9 mouse cellular contexts compared by ENCODE assay signal in the genomic region with DNA sequence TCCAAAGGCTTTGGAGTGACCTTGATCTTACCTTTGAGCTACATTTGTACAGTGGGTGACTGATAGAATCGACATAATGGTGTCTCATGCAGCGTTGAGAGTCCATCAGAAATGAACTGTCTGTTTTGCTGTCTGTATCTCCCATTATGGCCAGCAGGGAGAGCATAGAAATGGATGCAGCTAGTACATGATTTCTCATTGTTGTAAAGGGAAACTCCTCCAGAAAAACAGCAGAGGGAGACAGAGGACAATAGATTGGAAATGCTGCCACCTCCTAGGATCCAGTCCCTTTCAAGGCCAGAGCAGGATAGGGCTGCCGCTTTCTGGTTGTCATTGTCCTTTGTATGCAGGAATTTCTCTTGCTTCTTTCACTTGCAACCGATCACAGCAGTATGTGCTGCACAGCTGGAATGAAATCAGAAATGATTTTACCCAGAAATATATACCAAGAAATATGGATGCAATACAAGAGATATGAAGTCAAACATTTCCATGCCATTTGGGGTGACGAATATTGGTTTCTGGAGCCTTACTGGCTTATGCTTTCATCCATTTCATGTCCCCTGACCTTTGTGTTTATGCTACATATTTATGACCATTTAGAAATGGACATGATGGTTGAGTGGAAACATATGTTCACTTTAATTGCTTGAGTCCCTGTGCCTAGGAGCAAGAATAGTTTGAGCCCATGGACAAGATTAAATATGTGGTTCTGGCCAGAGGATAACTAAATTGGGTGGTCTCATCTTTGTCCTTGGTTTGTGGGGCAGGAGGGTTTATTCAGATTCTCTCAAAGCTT. TPM values are rescaled to one million over a fixed set of nuclear protein-coding genes. Genes with fewer than 3 reads are reported as not detected.
DNase-seq lines count a peak whose midpoint lies in the region; ATAC-seq and TF ChIP-seq lines count a peak whose summit lies in the region.
"Had no signal": no experiment of that assay in that cellular context is flagged by ENCODE, and none has a peak within 500 bp of the region (broad histone marks: within the 10 kb centered on the region; RNA-seq: fewer than 3 reads in every experiment).

No protein-coding gene starts in this region.

- intact Hi-C loops in gastrocnemius, postnatal 14 days (cut with DNase I; ENCODE audit: low total_unique reads) = no loop called here

- no peak overlapping the region for H3K27ac ChIP-seq in liver, adult 2 months (replicated peaks; ENCODE audit: insufficient read depth, low read depth, low read length)
- H3K27ac ChIP-seq in liver, embryonic 11.5 days (ENCODE audit: low read depth, low read length) = no peak overlapping the region
- H3K27ac ChIP-seq in forebrain, embryonic 13.5 days = no peak overlapping the region

- TF ChIP-seq CTCF in liver, adult 2 months (IDR thresholded peaks at IDR 0.05; ENCODE audit: low read depth, low read length) = peak; percentile 64
- peak; percentile 56; the same call in 1 of the 2 replicates for TF ChIP-seq CTCF in brain, embryonic 14.5 days (IDR thresholded peaks at IDR 0.05; ENCODE audit: borderline replicate concordance, extremely low read depth, insufficient read depth, insufficient read length)

- WGBS in liver, adult 2 months = 27% methylated on average over 5 of the region's 5 CpGs
- 36% methylated on average over 5 of the region's 5 CpGs for WGBS in liver, embryonic 11.5 days
- 36% methylated on average over 5 of the region's 5 CpGs for WGBS in forebrain, embryonic 13.5 days

- no peak for ATAC-seq in liver, embryonic 11.5 days (replicated peaks; ENCODE audit: low FRiP score)
- peak; percentile 94 for ATAC-seq in forebrain, embryonic 13.5 days

- no peak overlapping the region for H3K4me2 ChIP-seq in liver, embryonic 11.5 days
- no peak overlapping the region for H3K4me2 ChIP-seq in forebrain, embryonic 13.5 days

- no peak overlapping the region for H3K9ac ChIP-seq in liver, adult 2 months (ENCODE audit: low read depth, low read length)
- no peak overlapping the region for H3K9ac ChIP-seq in liver, embryonic 11.5 days (ENCODE audit: low read depth, low read length)
- no peak overlapping the region for H3K9ac ChIP-seq in forebrain, embryonic 13.5 days

- H3K36me3 ChIP-seq in liver, adult 2 months (ENCODE audit: control insufficient read depth, insufficient read depth, low read length) = no peaks in the 10 kb centered on the region
- no peaks in the 10 kb centered on the region for H3K36me3 ChIP-seq in liver, embryonic 11.5 days (ENCODE audit: control insufficient read depth, insufficient read depth, low read length)
- H3K36me3 ChIP-seq in forebrain, embryonic 13.5 days (ENCODE audit: poor library complexity, severe bottlenecking) = no peaks in the 10 kb centered on the region

- no peak for TF ChIP-seq POLR2A in liver, adult 2 months (IDR thresholded peaks at IDR 0.05; ENCODE audit: extremely low read depth, insufficient read depth, low read length)
- TF ChIP-seq POLR2A in brain, embryonic 14.5 days (IDR thresholded peaks at IDR 0.05; ENCODE audit: borderline replicate concordance, extremely low read depth, insufficient read depth, insufficient read length, poor library complexity, severe bottlenecking) = no peak

- H3K27me3 ChIP-seq in liver, adult 2 months (ENCODE audit: control insufficient read depth, insufficient read depth, low read length) = no peaks in the 10 kb centered on the region
- no peaks in the 10 kb centered on the region for H3K27me3 ChIP-seq in liver, embryonic 11.5 days (replicated peaks; ENCODE audit: control insufficient read depth, insufficient read depth, low read length)
- no peaks in the 10 kb centered on the region for H3K27me3 ChIP-seq in forebrain, embryonic 13.5 days

- no peak overlapping the region for H3K4me3 ChIP-seq in liver, adult 2 months (ENCODE audit: insufficient read depth, low read depth, low read length)
- H3K4me3 ChIP-seq in liver, embryonic 11.5 days (ENCODE audit: low read depth, low read length) = no peak overlapping the region
- no peak overlapping the region for H3K4me3 ChIP-seq in forebrain, embryonic 13.5 days
- H3K4me3 ChIP-seq: erythroblast, embryonic 14.5 days had no signal

- no peaks in the 10 kb centered on the region for H3K79me2 ChIP-seq in liver, adult 2 months (ENCODE audit: control insufficient read depth, insufficient read depth, low read length)

- DNase-seq in liver, adult 2 months (ENCODE audit: extremely low read depth, low read depth, low spot score) = peak; percentile 48
- no peak for DNase-seq in liver, embryonic 11.5 days (ENCODE audit: low spot score)
- peak; percentile 92 for DNase-seq in brain, embryonic 14.5 days (ENCODE audit: low read depth)
- DNase-seq in kidney, adult 11 months = peak; percentile 8
- DNase-seq in mesoderm, embryonic 11.5 days (ENCODE audit: low read depth, low spot score) = peak; percentile 72
- DNase-seq in thymus, adult 18-20 months = no peak
- no peak for DNase-seq in gastrocnemius, postnatal 14 days

- no peaks in the 10 kb centered on the region for H3K4me1 ChIP-seq in liver, adult 2 months (ENCODE audit: control insufficient read depth, insufficient read depth, low read length)
- no peaks in the 10 kb centered on the region for H3K4me1 ChIP-seq in liver, embryonic 11.5 days (replicated peaks; ENCODE audit: control insufficient read depth, insufficient read depth, low read length)
- H3K4me1 ChIP-seq in forebrain, embryonic 13.5 days = no peaks in the 10 kb centered on the region

- H3K9me3 ChIP-seq in liver, embryonic 11.5 days (ENCODE audit: control insufficient read depth, low read length) = no peaks in the 10 kb centered on the region
- H3K9me3 ChIP-seq in forebrain, embryonic 13.5 days (replicated peaks) = no peaks in the 10 kb centered on the region

RNA-seq across cellular contexts. Expression of gene Ndp, which starts 17.0 kb away (rescaled TPM):
- total RNA-seq in liver, adult 2 months (2014; rRNA removed) = not detected in 2 replicates
- polyA plus RNA-seq in liver, adult 2 months (2012; rRNA removed) = not detected in 2 replicates
- 0.08 and 0.09 TPM in 2 replicates for polyA plus RNA-seq in liver, embryonic 11.5 days (2014; fragmentation: Nextera tagmentation; extraction: Ambion mirVana)
- 7.2 TPM in 2 replicates for polyA plus RNA-seq in brain, embryonic 14.5 days (2012; rRNA removed)
- 5.7 and 5.8 TPM in 2 replicates for polyA plus RNA-seq in forebrain, embryonic 13.5 days (2015; fragmentation: Nextera tagmentation; extraction: Ambion mirVana)
- total RNA-seq in gastrocnemius, postnatal 14 days (2021) = under 1 TPM in 1 of 2 experiments, not detected in 1; 0.21 TPM
- polyA plus RNA-seq: erythroblast, embryonic 14.5 days had no signal

Comparison
In these comparisons a context has a peak if more than half of its experiments do, and no peak if none do; other contexts are left out.
1. DNase-seq: peak in liver, adult 2 months (single experiment), brain, embryonic 14.5 days (single experiment), kidney, adult 11 months (single experiment) and mesoderm, embryonic 11.5 days (single experiment); none in liver, embryonic 11.5 days (single experiment), thymus, adult 18-20 months (0 of 2) and gastrocnemius, postnatal 14 days (single experiment).